Mouse (Mus musculus): Measurements from ENCODE around the gene Zyg11b. TPM values are rescaled to one million over a fixed set of nuclear protein-coding genes. Genes with fewer than 3 reads are reported as not detected.
A peak's percentile ranks its signal among the peaks of the same experiment; 100 is the strongest.

The Zyg11b gene
- 2.0 and 2.5 TPM in 2 replicates for polyA plus RNA-seq (2012; rRNA removed)

DNA sequence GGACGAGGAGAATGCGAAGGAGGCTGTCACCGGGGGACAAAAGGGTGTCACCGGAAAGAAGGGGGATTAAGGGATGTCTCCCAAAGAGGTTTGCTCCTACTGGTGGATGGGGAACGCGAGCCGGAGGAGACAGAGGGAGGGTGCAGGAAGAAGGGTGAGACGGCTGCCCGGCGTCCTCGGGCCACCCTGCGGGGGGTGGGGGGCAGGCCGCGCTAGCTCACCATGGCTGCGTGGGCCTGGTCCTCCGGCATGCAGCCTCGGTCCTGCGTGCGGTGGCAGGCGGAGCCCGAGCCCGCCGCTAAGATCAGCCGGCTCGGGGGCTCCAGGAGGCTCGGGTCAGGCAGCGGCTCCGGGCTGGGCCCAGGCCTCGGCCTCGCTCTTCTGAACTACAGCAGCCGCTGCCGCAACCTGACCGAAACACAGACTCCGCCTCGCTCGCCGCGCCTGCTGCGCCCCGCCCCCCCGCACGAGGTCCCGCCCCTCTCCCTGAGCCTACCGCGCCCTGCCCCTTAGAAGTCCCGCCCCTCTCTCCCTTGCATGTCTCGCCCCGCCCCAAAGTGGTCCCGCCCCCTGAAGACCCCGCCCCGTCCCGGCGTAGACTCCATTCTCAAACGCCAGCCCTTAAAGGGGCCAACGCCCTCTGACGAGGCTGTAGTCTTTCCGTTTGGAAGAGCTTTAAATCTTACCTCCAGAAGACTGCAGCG lies at the start of gene Zyg11b:
Gene Zyg11b, minus strand, starts transcription at position 427 of the 704 bp plus-strand sequence.
- Histone ChIP-seq H3K27ac (ENCODE audit: control insufficient read depth, insufficient read depth, low read depth, low read length) (peak within 1 kb of the TSS; percentile 67), H3K27me3 (ENCODE audit: control insufficient read depth, insufficient read depth, low read length) (no peaks in the 10 kb centered on the region), H3K36me3 (ENCODE audit: control insufficient read depth, insufficient read depth, low read length) (no peaks in the 10 kb centered on the region), H3K4me1 (ENCODE audit: control insufficient read depth, insufficient read depth, low read length) (peaks cover 4% of the 10 kb centered on the region), H3K4me3 (ENCODE audit: control insufficient read depth, low read depth, low read length) (peak within 1 kb of the TSS; percentile 88)
- TF ChIP-seq CTCF (IDR thresholded peaks at IDR 0.05; ENCODE audit: control insufficient read depth, insufficient read depth, insufficient replicate concordance, low read depth, low read length): no peak
- TF ChIP-seq POLR2A (IDR thresholded peaks at IDR 0.05; ENCODE audit: control insufficient read depth, low read depth, low read length): peak; percentile 79

DNA sequence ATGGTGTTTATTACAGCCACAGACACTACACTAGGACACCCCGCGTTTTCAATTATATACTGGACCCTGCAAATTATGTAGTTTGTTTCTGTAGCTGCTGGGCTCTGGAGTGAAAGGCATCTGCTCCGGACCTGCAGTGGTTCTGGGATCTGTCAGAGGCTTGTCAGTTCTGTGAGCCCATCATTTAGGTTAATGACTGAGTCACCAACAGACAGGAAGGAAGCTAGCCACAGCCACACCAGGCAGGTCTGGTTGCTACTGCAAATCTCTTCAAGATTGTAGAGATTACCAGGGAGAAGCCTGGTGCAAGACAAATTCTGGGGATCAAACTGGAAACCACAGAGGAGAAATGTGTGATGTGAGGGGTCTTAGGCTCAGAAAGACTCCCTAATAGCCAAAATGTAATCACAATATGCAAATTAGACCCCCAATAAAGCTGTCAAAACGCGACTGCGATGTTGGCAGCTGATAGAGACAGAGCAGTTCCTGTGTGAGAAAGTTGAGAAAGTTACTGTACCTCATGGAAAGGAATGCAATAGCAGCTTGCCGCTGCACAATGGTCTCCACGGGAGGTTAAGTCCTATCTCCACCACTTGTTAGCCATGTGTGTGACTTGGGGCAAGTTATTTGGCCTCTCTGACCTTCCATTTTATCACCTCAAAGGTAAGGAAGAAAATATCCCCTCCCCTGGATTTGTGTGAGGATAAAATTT lies 49.1 kb upstream of the Zyg11b start:
- Histone ChIP-seq H3K4me3 (ENCODE audit: control insufficient read depth, low read depth, low read length) (no peak overlapping the region), H3K36me3 (ENCODE audit: control insufficient read depth, insufficient read depth, low read length) (no peaks in the 10 kb centered on the region), H3K27ac (ENCODE audit: control insufficient read depth, insufficient read depth, low read depth, low read length) (no peak overlapping the region), H3K4me1 (ENCODE audit: control insufficient read depth, insufficient read depth, low read length) (no peaks in the 10 kb centered on the region; the same call in 1 of the 2 replicates), H3K27me3 (ENCODE audit: control insufficient read depth, insufficient read depth, low read length) (no peaks in the 10 kb centered on the region)
- no peak for TF ChIP-seq POLR2A (IDR thresholded peaks at IDR 0.05; ENCODE audit: control insufficient read depth, low read depth, low read length)
- TF ChIP-seq CTCF (IDR thresholded peaks at IDR 0.05; ENCODE audit: control insufficient read depth, insufficient read depth, insufficient replicate concordance, low read depth, low read length): no peak

DNA sequence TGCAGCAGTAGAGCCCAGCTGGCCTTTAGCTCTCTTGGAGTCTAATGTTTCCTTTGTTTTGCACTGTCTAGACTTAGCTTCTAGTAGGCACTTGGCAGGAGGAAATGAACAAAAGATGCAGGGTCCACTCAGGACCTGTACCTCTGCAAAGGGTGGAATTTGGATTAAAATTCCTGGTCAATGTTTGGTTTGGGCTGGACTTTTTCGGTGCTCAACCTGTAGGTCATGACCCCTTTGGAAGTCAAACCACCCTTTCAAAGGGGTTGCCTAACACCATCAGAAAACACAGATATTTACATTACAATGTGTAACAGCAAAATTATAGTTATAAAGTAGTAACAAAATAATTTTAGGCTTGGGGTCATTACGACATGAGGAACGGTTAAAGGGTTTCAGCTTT lies 48.2 kb upstream of the Zyg11b start:
- Histone ChIP-seq H3K27ac (ENCODE audit: control insufficient read depth, insufficient read depth, low read depth, low read length) (no peak overlapping the region), H3K36me3 (ENCODE audit: control insufficient read depth, insufficient read depth, low read length) (no peaks in the 10 kb centered on the region), H3K4me3 (ENCODE audit: control insufficient read depth, low read depth, low read length) (no peak overlapping the region), H3K4me1 (ENCODE audit: control insufficient read depth, insufficient read depth, low read length) (no peaks in the 10 kb centered on the region; the same call in 1 of the 2 replicates), H3K27me3 (ENCODE audit: control insufficient read depth, insufficient read depth, low read length) (no peaks in the 10 kb centered on the region)
- TF ChIP-seq POLR2A (IDR thresholded peaks at IDR 0.05; ENCODE audit: control insufficient read depth, low read depth, low read length) (no peak), CTCF (IDR thresholded peaks at IDR 0.05; ENCODE audit: control insufficient read depth, insufficient read depth, insufficient replicate concordance, low read depth, low read length) (no peak)

DNA sequence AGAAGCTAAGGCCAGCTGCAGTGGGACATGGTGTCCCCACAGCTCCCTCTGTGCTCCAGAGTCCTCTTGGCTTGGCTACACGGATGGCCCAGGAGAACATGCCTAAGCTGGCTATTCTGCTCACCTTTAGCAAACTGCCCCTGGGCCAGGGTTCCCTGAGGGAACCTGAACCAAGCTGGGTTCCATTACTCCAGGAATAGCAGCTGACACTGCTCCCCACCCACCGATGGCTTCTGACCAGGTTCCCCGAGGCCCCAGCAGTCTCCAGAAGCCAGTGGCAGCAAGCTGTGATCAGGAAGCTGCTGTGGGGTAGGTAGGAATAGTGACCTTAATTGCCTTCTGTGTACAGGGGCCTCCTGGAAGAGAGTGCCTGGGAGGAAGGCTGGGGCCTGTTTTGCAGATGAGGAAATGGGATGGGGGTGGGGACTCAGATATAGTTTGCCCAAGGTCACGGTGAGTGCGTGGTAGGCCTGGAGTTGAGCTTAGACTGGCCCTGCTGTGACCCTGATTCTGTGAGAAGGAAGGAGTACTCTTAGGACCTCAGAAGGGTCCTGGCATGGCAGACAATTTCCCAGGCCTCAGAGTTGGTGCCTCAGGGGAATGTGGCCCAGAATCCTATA lies 47.5 kb upstream of the Zyg11b start:
- Histone ChIP-seq H3K4me3 (ENCODE audit: control insufficient read depth, low read depth, low read length) (no peak overlapping the region), H3K4me1 (ENCODE audit: control insufficient read depth, insufficient read depth, low read length) (no peaks in the 10 kb centered on the region; the same call in 1 of the 2 replicates), H3K27me3 (ENCODE audit: control insufficient read depth, insufficient read depth, low read length) (no peaks in the 10 kb centered on the region), H3K27ac (ENCODE audit: control insufficient read depth, insufficient read depth, low read depth, low read length) (no peak overlapping the region), H3K36me3 (ENCODE audit: control insufficient read depth, insufficient read depth, low read length) (no peaks in the 10 kb centered on the region)
- TF ChIP-seq CTCF (IDR thresholded peaks at IDR 0.05; ENCODE audit: control insufficient read depth, insufficient read depth, insufficient replicate concordance, low read depth, low read length) (no peak), POLR2A (IDR thresholded peaks at IDR 0.05; ENCODE audit: control insufficient read depth, low read depth, low read length) (no peak)

DNA sequence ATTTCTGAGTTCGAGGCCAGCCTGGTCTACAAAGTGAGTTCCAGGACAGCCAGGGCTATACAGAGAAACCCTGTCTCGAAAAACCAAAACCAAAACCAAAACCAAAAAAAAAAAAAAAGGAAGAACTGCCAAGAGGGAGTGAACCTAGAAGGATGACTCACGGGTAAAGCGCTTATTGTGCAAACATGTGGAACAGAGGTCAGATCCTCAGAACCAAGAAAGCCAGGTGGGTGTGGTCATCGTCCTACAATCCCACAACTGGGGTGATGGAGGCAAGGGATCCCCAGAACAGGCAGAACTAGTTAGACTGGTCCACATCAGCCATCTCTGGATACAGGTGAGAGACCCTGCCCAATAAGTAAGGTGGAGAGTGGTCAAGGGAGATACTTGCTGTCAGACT lies 46.2 kb upstream of the Zyg11b start:
- Histone ChIP-seq H3K4me3 (ENCODE audit: control insufficient read depth, low read depth, low read length) (no peak overlapping the region), H3K36me3 (ENCODE audit: control insufficient read depth, insufficient read depth, low read length) (no peaks in the 10 kb centered on the region), H3K27ac (ENCODE audit: control insufficient read depth, insufficient read depth, low read depth, low read length) (no peak overlapping the region), H3K27me3 (ENCODE audit: control insufficient read depth, insufficient read depth, low read length) (no peaks in the 10 kb centered on the region), H3K4me1 (ENCODE audit: control insufficient read depth, insufficient read depth, low read length) (no peaks in the 10 kb centered on the region; the same call in 1 of the 2 replicates)
- TF ChIP-seq CTCF (IDR thresholded peaks at IDR 0.05; ENCODE audit: control insufficient read depth, insufficient read depth, insufficient replicate concordance, low read depth, low read length) (no peak), POLR2A (IDR thresholded peaks at IDR 0.05; ENCODE audit: control insufficient read depth, low read depth, low read length) (no peak)

DNA sequence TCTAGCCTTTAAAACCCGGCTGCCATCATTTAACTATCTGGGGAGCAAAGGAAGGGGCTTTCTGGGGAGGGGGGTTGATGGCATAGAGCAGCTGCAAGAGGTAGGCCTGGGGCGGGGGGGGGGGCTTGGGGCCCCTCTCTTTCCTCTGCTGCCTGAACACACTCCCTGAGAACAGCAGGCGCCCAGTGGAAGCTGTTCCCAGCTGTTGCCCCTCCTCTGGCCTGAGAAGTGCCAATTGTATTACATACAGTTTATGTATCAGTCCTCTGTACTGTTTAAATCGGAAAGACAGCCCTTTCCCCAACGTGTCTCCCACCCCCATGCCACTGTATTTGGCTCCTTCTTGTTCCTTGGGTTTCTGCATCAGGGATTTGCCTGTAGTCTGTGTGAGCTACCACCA lies 44.9 kb upstream of the Zyg11b start:
- H3K27me3 ChIP-seq (ENCODE audit: control insufficient read depth, insufficient read depth, low read length): no peaks in the 10 kb centered on the region
- H3K27ac ChIP-seq (ENCODE audit: control insufficient read depth, insufficient read depth, low read depth, low read length): no peak overlapping the region
- H3K4me1 ChIP-seq (ENCODE audit: control insufficient read depth, insufficient read depth, low read length): no peaks in the 10 kb centered on the region; the same call in 1 of the 2 replicates
- no peaks in the 10 kb centered on the region for H3K36me3 ChIP-seq (ENCODE audit: control insufficient read depth, insufficient read depth, low read length)
- H3K4me3 ChIP-seq (ENCODE audit: control insufficient read depth, low read depth, low read length): no peak overlapping the region
- TF ChIP-seq CTCF (IDR thresholded peaks at IDR 0.05; ENCODE audit: control insufficient read depth, insufficient read depth, insufficient replicate concordance, low read depth, low read length) (no peak), POLR2A (IDR thresholded peaks at IDR 0.05; ENCODE audit: control insufficient read depth, low read depth, low read length) (no peak)

DNA sequence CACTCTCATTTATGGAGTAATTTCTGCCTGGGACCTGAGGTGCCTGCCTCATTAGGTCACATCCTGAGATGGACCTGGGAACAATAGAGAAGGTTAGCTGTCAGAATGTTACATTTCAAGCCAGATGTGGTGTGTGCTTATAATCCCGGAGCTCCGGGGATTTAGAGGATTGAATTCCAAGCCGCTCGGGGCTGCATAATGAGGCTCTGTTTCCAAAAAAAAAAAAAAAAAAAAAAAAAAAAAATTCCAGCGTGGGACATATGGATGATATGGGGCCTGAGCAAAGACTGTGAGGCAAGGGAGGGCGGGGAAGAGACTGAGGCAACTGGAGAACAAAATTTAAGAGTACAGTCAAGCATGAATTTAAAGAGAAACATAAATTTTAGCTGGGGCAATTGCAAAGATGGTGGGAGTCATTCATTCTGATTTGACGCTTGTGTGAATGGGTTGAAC lies 43.8 kb upstream of the Zyg11b start:
- H3K4me3 ChIP-seq (ENCODE audit: control insufficient read depth, low read depth, low read length): no peak overlapping the region
- no peaks in the 10 kb centered on the region; the same call in 1 of the 2 replicates for H3K4me1 ChIP-seq (ENCODE audit: control insufficient read depth, insufficient read depth, low read length)
- no peaks in the 10 kb centered on the region for H3K36me3 ChIP-seq (ENCODE audit: control insufficient read depth, insufficient read depth, low read length)
- TF ChIP-seq POLR2A (IDR thresholded peaks at IDR 0.05; ENCODE audit: control insufficient read depth, low read depth, low read length) (no peak), CTCF (IDR thresholded peaks at IDR 0.05; ENCODE audit: control insufficient read depth, insufficient read depth, insufficient replicate concordance, low read depth, low read length) (no peak)
- H3K27me3 ChIP-seq (ENCODE audit: control insufficient read depth, insufficient read depth, low read length): no peaks in the 10 kb centered on the region
- H3K27ac ChIP-seq (ENCODE audit: control insufficient read depth, insufficient read depth, low read depth, low read length): no peak overlapping the region

All from testis, adult 2 months (tissue).